Mouse (Mus musculus) C2C12 (cell line): Measurements from ENCODE around the gene Racgap1. TPM values are rescaled to one million over a fixed set of nuclear protein-coding genes. Genes with fewer than 3 reads are reported as not detected.
A peak's percentile ranks its signal among the peaks of the same experiment; 100 is the strongest.

ENCODE experiments used
- H3K27me3 ChIP-seq: one replicate; pipeline ENCODE4 v1.6.1; 2011; ENCODE audit not compliant: control insufficient read depth, insufficient read depth, insufficient read length
- H3K36me3 ChIP-seq: one replicate; pipeline ENCODE4 v1.6.1; 2011; ENCODE audit not compliant: control insufficient read depth, insufficient read depth
- H3K4me3 ChIP-seq: one replicate; pipeline ENCODE4 v1.5.1; 2011; ENCODE audit warnings: mild to moderate bottlenecking, control low read depth; ENCODE audit not compliant: poor library complexity, insufficient read depth, severe bottlenecking
- H3K79me2 ChIP-seq: one replicate; pipeline ENCODE4 v1.6.1; 2011; ENCODE audit not compliant: control insufficient read depth, insufficient read depth
- H3K79me3 ChIP-seq: one replicate; pipeline ENCODE4 v1.6.1; 2011; ENCODE audit warnings: low read depth, control low read depth
- H3ac ChIP-seq: one replicate; pipeline ENCODE3; 2011; ENCODE audit warnings: low read depth; ENCODE audit not compliant: control insufficient read depth, insufficient read length
- CEBPB ChIP-seq: IDR thresholded peaks from one replicate; pipeline ENCODE4 v1.6.1; 2011; ENCODE audit warnings: low read depth, mild to moderate bottlenecking, control low read depth, moderate library complexity
- CTCF ChIP-seq: IDR thresholded peaks from one replicate; pipeline ENCODE4 v1.5.1; 2011; ENCODE audit not compliant: control insufficient read depth, insufficient read depth, insufficient read length
- FOSL1 ChIP-seq: IDR thresholded peaks from one replicate; pipeline ENCODE4 v1.8.0; 2011; ENCODE audit warnings: mild to moderate bottlenecking, low read length; ENCODE audit not compliant: poor library complexity, insufficient read depth, severe bottlenecking
- MAX ChIP-seq: IDR thresholded peaks from one replicate; pipeline ENCODE4 v1.6.1; 2011; ENCODE audit warnings: mild to moderate bottlenecking, control low read depth
- MYOD1 ChIP-seq: IDR thresholded peaks from one replicate; pipeline ENCODE4 v1.6.1; 2011; ENCODE audit warnings: low read depth; ENCODE audit not compliant: control insufficient read depth, insufficient read length
- MYOG ChIP-seq: IDR thresholded peaks from one replicate; pipeline ENCODE4 v1.6.1; 2011; ENCODE audit not compliant: control insufficient read depth, insufficient read length; ENCODE audit errors: extremely low read depth
- USF1 ChIP-seq: IDR thresholded peaks from one replicate; pipeline ENCODE4 v1.6.1; 2011; ENCODE audit warnings: low read depth, mild to moderate bottlenecking, control low read depth, moderate library complexity
- polyA plus RNA-seq: library from polyadenylated mRNA; unstranded; fragments of >200 nt; fragmentation: generic; extraction: Trizol; gene quantifications from one replicate; pipeline ENCODE4 v1.2.1, GENCODE M21; 2012; ENCODE audit warnings: missing spikeins

Racgap1 gene
- polyA plus RNA-seq, 1 experiment = 175 TPM

DNA sequence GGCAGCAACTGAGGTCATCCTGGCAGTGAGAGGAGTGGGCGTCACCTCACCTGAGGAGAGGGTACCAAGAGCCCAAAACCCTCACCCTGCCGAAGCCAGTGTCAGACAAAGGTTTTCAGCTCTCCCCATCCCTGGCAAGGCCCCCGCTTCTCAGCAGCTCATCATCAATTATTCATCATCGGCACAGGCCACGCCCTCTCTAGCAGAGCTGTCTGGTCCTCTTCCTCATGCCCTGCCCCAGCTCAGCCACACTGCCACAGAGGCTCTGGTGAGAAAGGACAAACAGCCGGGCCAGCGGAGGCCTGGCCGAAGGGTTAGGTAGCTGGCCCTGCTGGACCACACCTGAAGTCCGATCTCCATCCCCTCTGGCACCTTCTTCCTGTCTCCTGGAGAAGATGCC lies 40.5 kb upstream of the Racgap1 start:
- Histone ChIP-seq H3K27me3 (peaks cover 57% of the 10 kb centered on the region), H3K79me3 (no peaks in the 10 kb centered on the region), H3K4me3 (no peak overlapping the region), H3K79me2 (no peaks in the 10 kb centered on the region), H3K36me3 (no peaks in the 10 kb centered on the region), H3ac (no peak overlapping the region)
- TF ChIP-seq FOSL1 (no peak), CTCF (no peak)

DNA sequence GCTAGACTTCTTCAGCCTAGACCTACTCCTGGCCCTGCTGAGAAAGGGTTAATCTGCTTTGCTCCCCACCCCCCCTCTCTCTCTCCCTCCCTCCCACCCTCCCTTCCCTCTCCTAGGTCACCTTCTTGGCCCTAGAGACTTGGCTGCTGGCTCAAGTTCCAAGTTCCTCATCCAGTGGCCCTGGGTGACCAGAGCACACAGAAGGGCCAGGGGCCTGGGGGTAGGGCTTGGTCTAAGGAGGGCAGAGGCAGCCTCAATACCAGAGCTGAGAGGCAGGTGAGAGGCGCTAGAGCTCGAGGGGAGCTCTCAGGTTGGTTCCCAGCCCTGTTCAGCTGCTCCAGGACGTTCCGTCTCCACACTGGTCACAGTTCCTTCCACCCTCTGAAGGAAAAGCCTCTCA lies 39.5 kb upstream of the Racgap1 start:
- Histone ChIP-seq H3K79me3 (no peaks in the 10 kb centered on the region), H3K36me3 (no peaks in the 10 kb centered on the region), H3K79me2 (no peaks in the 10 kb centered on the region), H3K27me3 (peaks cover 55% of the 10 kb centered on the region), H3K4me3 (no peak overlapping the region), H3ac (no peak overlapping the region)
- no peak for TF ChIP-seq MYOG
- TF ChIP-seq MAX = no peak
- TF ChIP-seq CEBPB = no peak
- no peak for TF ChIP-seq FOSL1
- no peak for TF ChIP-seq USF1
- TF ChIP-seq CTCF = no peak
- no peak for TF ChIP-seq MYOD1

DNA sequence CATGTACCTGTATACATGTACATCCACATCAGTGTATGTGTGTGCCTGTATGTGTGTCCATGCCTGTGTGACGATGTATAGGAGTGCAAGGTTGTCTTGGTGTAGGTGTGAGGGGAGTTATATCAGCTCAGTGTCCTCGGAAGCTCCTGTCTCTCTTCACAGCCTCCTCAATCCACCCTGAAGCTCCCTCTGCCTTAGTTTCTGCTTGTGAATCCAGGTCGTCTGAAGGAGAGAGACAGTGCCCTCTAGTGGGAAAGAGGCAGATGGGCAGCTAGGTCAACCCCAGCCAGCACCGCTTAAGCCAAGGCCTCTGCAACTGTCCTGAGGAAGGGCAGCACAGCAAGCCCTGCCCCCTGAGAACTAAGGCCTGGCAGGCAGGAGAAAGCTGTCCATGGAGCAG lies 37.3 kb upstream of the Racgap1 start:
- Histone ChIP-seq H3K4me3 (no peak overlapping the region), H3ac (no peak overlapping the region), H3K79me3 (no peaks in the 10 kb centered on the region), H3K36me3 (no peaks in the 10 kb centered on the region), H3K27me3 (peaks cover 42% of the 10 kb centered on the region), H3K79me2 (no peaks in the 10 kb centered on the region)
- TF ChIP-seq CEBPB (no peak), USF1 (no peak), MAX (no peak), MYOG (no peak), FOSL1 (no peak), CTCF (peak; percentile 92)

DNA sequence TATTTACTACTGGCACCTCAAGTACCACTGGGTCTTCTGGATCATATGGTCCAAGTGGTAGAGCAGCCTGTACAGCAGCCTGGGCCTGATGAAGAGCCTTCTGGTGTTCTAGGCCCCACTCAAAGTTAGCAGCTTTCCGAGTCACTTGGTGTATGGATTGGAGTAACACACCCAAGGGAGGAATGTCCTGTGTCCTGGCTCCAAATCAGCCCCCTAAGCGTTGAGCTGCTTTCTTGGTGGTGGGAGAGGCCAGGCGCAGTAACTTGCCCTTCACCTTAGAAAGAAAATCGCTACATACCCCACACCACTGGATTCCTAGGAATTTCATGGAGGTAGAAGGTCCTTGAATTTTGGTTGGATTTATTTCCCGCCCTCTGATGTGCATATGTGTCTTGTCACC lies 32.7 kb upstream of the Racgap1 start:
- H3K27me3 ChIP-seq = peaks cover 27% of the 10 kb centered on the region
- no peaks in the 10 kb centered on the region for H3K36me3 ChIP-seq
- H3K4me3 ChIP-seq = no peak overlapping the region
- no peaks in the 10 kb centered on the region for H3K79me3 ChIP-seq
- no peak overlapping the region for H3ac ChIP-seq
- TF ChIP-seq CTCF = no peak
- no peak for TF ChIP-seq MYOG
- TF ChIP-seq MAX = no peak
- no peak for TF ChIP-seq FOSL1
- no peak for TF ChIP-seq MYOD1
- H3K79me2 ChIP-seq = no peaks in the 10 kb centered on the region

DNA sequence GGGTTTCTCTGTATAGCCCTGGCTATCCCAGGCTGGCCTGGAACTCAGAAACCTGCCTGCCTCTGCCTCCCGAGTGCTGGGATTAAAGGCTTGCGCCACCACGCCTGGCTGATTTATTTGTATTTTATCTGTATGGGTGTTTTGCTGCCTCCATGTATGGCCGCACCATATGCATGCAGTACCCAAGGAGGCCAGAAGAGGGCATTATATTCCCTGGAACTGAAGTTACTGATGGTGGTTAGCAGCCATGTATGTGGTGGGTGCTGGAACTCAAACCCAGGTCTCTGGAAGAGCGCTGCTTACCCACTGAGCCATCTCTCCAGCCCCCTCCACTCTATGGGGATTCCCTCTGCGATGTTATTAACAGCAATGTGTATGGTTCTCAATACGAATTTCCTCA lies 31.4 kb upstream of the Racgap1 start:
- Histone ChIP-seq H3K79me2 (no peaks in the 10 kb centered on the region), H3K79me3 (no peaks in the 10 kb centered on the region), H3ac (no peak overlapping the region), H3K36me3 (no peaks in the 10 kb centered on the region), H3K27me3 (peaks cover 27% of the 10 kb centered on the region), H3K4me3 (no peak overlapping the region)
- no peak for TF ChIP-seq MYOD1
- no peak for TF ChIP-seq MAX
- peak; percentile 6 for TF ChIP-seq CTCF

GRCm38 (mm10) chr15:99679008-99679407 lies 27.6 kb upstream of the Racgap1 start:
- H3K4me3 ChIP-seq = no peak overlapping the region

More at GRCm38 (mm10) chr15:99679008-99679407, 27.6 kb upstream of the Racgap1 start:
- H3K36me3 ChIP-seq = no peaks in the 10 kb centered on the region
- no peaks in the 10 kb centered on the region for H3K79me2 ChIP-seq
- H3K79me3 ChIP-seq = no peaks in the 10 kb centered on the region
- TF ChIP-seq CEBPB (no peak), MAX (no peak), USF1 (no peak), MYOD1 (no peak), MYOG (no peak), CTCF (no peak), FOSL1 (no peak)
- peaks cover 8% of the 10 kb centered on the region for H3K27me3 ChIP-seq
- no peak overlapping the region for H3ac ChIP-seq
